Mouse (Mus musculus): Measurements from ENCODE around the gene Sema3e. TPM values are rescaled to one million over a fixed set of nuclear protein-coding genes. Genes with fewer than 3 reads are reported as not detected.

Sema3e gene
- 0.16 and 1.8 TPM in 2 replicates for polyA plus RNA-seq (2012; rRNA removed; ENCODE audit: low replicate concordance)

GRCm38 (mm10) chr5:14025205-14026124 lies at the start of gene Sema3e:
TSS of gene Sema3e (plus strand) at chr5:14025276.

Other genes starting within 250 kb of the Sema3e start
- gene Speer3, start 233.7 kb upstream of the Sema3e start, polyA plus RNA-seq (2012; rRNA removed; ENCODE audit: low replicate concordance) = not detected in 2 replicates

All from subcutaneous adipose tissue, adult 2 months (tissue).